Mouse (Mus musculus) cerebellum, adult 2 months (tissue): ENCODE results near the gene Olfr635. TPM values are rescaled to one million over a fixed set of nuclear protein-coding genes. Genes with fewer than 3 reads are reported as not detected.

Experiments used
- DNase-seq, 2 experiments: peaks; one replicate each; pipeline ENCODE4 v3.0.0; 2021
- H3K27ac ChIP-seq: fragments of 200-500 bp; 2 replicates; pipeline ENCODE4 v1.5.1; 2012; ENCODE audit warnings: low read length, control low read depth, inconsistent platforms; ENCODE audit not compliant: insufficient read depth
- H3K27me3 ChIP-seq: fragments of 200-500 bp; 2 replicates; pipeline ENCODE4 v1.6.1; 2012; ENCODE audit warnings: inconsistent platforms, mild to moderate bottlenecking, low read length, moderate library complexity; ENCODE audit not compliant: control insufficient read depth, insufficient read depth
- H3K4me1 ChIP-seq: fragments of 200-500 bp; 2 replicates; pipeline ENCODE4 v1.6.1; 2011; ENCODE audit warnings: low read length; ENCODE audit not compliant: control insufficient read depth, insufficient read depth
- H3K4me3 ChIP-seq: fragments of 200-500 bp; replicated peaks from 2 replicates; pipeline ENCODE3; 2011; ENCODE audit warnings: mild to moderate bottlenecking, low read depth, low read length, control low read depth; ENCODE audit not compliant: insufficient read depth
- CTCF ChIP-seq: fragments of 200-500 bp; IDR thresholded peaks from 2 replicates; pipeline ENCODE4 v1.5.1; 2011; ENCODE audit warnings: low read depth, mild to moderate bottlenecking, control low read depth, low read length, moderate library complexity, borderline replicate concordance; ENCODE audit not compliant: insufficient read depth
- POLR2A ChIP-seq: fragments of 200-500 bp; IDR thresholded peaks from 2 replicates; pipeline ENCODE4 v1.6.1; 2011; ENCODE audit warnings: low read length, control low read depth, borderline replicate concordance; ENCODE audit not compliant: insufficient read depth
- WGBS: fragments of 180-500 bp; shearing (Covaris S2); methylation state at CpG from one replicate; pipeline ENCODE4 v1.1.7; 2018; 5-methylcytosine and 5-hydroxymethylcytosine counted together
- polyA plus RNA-seq: library from polyadenylated mRNA; depleted of rRNA; stranded (reverse); fragments of >200 nt; gene quantifications from 2 replicates; pipeline ENCODE4 v1.2.3, GENCODE M21; 2012; rRNA removed

Olfr635 gene
- polyA plus RNA-seq, 1 experiment = not detected

DNA sequence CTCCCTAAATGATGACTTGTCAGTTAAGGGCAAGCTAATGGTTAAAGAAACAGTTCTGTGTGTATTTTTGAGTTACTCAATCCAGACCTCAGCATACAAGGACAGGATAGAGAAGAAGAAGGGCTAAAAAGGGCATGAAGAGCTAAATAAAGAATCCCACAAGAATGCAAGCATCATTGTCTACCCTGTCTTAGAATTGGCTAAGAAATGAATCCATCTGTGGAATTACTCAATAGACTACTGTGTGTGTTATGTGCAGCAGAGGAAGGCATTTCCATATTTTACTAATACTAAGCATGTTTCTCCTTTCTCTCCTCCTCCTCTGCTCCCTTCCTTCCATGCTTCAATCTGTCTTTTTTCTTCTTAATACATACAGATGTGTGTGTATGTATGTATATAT lies 28.2 kb downstream of the Olfr635 start:
- Histone ChIP-seq H3K4me3 (no peak overlapping the region), H3K4me1 (no peaks in the 10 kb centered on the region), H3K27me3 (no peaks in the 10 kb centered on the region), H3K27ac (no peak overlapping the region)
- no peak for TF ChIP-seq POLR2A
- TF ChIP-seq CTCF = no peak
- DNase-seq = no peak

DNA sequence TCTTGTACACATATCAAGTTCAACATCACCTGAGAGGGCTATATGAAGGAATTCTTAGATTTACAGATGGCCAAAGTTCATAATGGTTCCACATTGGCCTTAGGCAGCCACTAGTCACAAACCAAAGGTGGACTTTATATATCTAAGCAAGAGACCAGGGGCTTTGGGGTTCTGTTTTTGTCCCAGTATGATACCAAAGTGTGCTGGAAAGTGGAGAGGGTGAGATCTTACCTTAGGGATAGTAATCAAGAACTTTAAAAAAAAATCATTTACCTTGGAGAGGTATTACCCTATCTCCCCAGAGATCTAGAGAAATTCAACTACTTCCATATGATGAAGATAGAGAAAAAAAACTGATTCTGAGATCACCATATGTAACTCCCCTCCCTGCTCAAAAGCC lies 46.3 kb downstream of the Olfr635 start, which contains the start of gene Olfr639:
Olfr639 (minus strand) TSS at position 101 of the 400 bp plus-strand sequence.
- no peak for DNase-seq
- TF ChIP-seq CTCF = no peak
- TF ChIP-seq POLR2A = no peak
- Histone ChIP-seq H3K4me1 (no peaks in the 10 kb centered on the region), H3K4me3 (no peak within 1 kb of the TSS), H3K27me3 (no peaks in the 10 kb centered on the region), H3K27ac (no peak within 1 kb of the TSS)

DNA sequence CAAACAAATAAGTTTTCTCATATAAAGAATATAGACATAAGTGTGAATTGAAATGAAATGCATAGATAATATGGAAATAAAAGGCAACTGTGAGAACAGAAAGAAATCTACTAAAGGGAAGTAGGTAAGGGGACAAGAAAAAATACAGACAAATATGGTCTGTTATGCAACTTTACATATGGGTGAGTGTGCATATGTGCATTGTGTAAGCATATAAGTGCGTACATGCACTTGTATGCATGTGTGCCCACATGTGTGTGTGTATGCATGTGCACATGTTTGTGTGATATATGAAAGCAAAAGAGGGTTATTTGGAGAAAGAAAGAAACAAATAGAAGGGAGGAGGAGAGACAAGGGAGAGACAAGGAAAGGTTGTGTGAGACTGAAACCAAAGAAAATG lies 48.0 kb downstream of the Olfr635 start:
- H3K27me3 ChIP-seq = no peaks in the 10 kb centered on the region
- no peak overlapping the region for H3K4me3 ChIP-seq
- no peak overlapping the region for H3K27ac ChIP-seq
- H3K4me1 ChIP-seq = no peaks in the 10 kb centered on the region
- no peak for TF ChIP-seq POLR2A
- TF ChIP-seq CTCF = no peak
- DNase-seq = no peak
- WGBS = 71% methylated on average over 1 of the region's 1 CpGs

DNA sequence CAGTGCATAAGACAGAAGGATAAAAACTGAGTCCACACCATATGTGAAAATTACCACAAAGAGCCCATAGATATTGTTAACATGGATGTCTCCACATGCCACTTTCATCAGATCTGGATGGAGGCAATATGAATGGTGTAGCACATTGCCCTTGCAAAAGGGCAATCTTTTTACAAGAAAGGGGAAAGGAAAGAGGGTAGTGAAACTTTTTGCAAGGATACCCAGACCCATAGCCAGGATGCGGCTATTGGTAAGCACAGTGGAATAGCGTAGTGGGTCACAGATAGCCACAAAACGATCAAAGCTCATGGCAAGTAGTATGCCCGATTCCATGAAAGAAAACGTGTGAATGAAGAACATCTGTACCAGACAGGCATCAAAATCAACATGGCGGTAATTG lies 50.7 kb downstream of the Olfr635 start:
- DNase-seq = no peak
- H3K27ac ChIP-seq = no peak overlapping the region
- H3K4me1 ChIP-seq = no peaks in the 10 kb centered on the region
- TF ChIP-seq POLR2A = no peak
- TF ChIP-seq CTCF = no peak
- H3K27me3 ChIP-seq = no peaks in the 10 kb centered on the region
- WGBS = 94% methylated on average over 6 of the region's 6 CpGs
- no peak overlapping the region for H3K4me3 ChIP-seq

DNA sequence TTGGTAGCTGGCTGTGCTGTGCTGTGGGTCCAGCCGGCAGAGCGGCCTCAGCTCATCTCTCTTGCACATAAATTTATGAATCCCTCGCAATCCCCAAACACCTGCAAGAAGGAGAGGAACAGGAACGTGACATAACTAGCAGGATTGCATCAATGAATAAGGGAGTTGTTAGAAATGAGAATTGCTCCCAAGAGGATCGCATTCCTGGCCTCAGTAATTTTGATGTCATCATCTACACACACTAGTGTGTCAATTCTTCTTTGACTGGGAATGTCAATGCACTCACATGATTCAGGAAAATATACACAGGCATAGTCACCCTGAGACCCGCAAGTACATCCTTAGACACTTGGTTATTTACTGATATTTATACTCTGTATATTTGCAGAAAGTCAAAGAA lies 54.5 kb downstream of the Olfr635 start, which contains the start of gene Olfr640:
Olfr640 (minus strand) TSS at position 101 of the 400 bp plus-strand sequence.
- H3K27me3 ChIP-seq = no peaks in the 10 kb centered on the region
- WGBS = 74% methylated on average over 6 of the region's 6 CpGs
- no peak for DNase-seq
- no peaks in the 10 kb centered on the region for H3K4me1 ChIP-seq
- TF ChIP-seq CTCF = no peak
- TF ChIP-seq POLR2A = no peak
- H3K4me3 ChIP-seq = no peak within 1 kb of the TSS
- no peak within 1 kb of the TSS for H3K27ac ChIP-seq

GRCm38 (mm10) chr7:104026978-104027377 lies 56.0 kb downstream of the Olfr635 start:
- DNase-seq = no peak
- no peaks in the 10 kb centered on the region for H3K4me1 ChIP-seq
- H3K4me3 ChIP-seq = no peak overlapping the region
- WGBS = 68% methylated on average over 3 of the region's 3 CpGs
- no peak overlapping the region for H3K27ac ChIP-seq
- no peaks in the 10 kb centered on the region for H3K27me3 ChIP-seq
- TF ChIP-seq CTCF = no peak
- no peak for TF ChIP-seq POLR2A

DNA sequence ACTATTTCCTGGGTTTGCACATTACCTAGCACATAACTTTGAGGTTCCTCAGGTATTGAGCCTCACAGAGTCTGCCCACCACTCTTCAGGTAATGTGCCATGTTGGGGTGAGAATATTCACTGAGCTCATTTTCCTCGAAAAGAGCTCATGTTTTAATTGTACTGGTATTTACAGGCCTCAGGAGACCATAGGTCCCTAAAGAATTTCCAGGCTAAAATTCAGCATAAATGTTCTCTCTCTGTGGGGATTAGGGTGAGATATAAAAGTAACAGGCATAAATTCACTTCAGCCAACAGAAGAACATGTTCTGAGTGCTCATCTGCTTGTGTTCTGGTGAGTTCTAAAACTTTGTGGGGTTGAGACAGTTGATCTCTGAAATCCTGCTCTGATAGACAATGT lies 64.2 kb downstream of the Olfr635 start, which contains the start of gene Olfr641:
Olfr641 (plus strand) TSS at position 301 of the 400 bp plus-strand sequence.
- Histone ChIP-seq H3K4me3 (no peak within 1 kb of the TSS), H3K27ac (no peak within 1 kb of the TSS), H3K27me3 (no peaks in the 10 kb centered on the region), H3K4me1 (no peaks in the 10 kb centered on the region)
- DNase-seq = no peak
- TF ChIP-seq CTCF (no peak), POLR2A (no peak)
- WGBS = 57% methylated on average over 1 of the region's 1 CpGs

Other genes starting within 250 kb of the Olfr635 start
- not detected in 2 replicates for gene Olfr628, start 240.8 kb upstream of the Olfr635 start, polyA plus RNA-seq
- gene Olfr629, start 226.2 kb upstream of the Olfr635 start, polyA plus RNA-seq = not detected in 2 replicates
- gene Olfr630, start 213.8 kb upstream of the Olfr635 start, polyA plus RNA-seq = not detected in 2 replicates
- gene Olfr69, start 199.6 kb upstream of the Olfr635 start, polyA plus RNA-seq = not detected in 2 replicates
- not detected in 2 replicates for gene Olfr68, start 191.5 kb upstream of the Olfr635 start, polyA plus RNA-seq
- gene Olfr67, start 179.3 kb upstream of the Olfr635 start, polyA plus RNA-seq = not detected in 2 replicates
- 64.2 and 175 TPM in 2 replicates for gene Hbb-bt, start 157.2 kb upstream of the Olfr635 start, polyA plus RNA-seq
- 581 and 1,292 TPM in 2 replicates for gene Hbb-bs, start 143.1 kb upstream of the Olfr635 start, polyA plus RNA-seq
- gene Hbb-bh2, start 130.6 kb upstream of the Olfr635 start, polyA plus RNA-seq = not detected in 2 replicates
- 0.41 TPM in 1 of 2 replicates, not detected in the other for gene Hbb-bh1, start 128.0 kb upstream of the Olfr635 start, polyA plus RNA-seq
- gene Hbb-y, start 117.9 kb upstream of the Olfr635 start, polyA plus RNA-seq = 1.3 and 2.3 TPM in 2 replicates
- gene Olfr66, start 84.9 kb upstream of the Olfr635 start, polyA plus RNA-seq = not detected in 2 replicates
- gene Olfr64, start 76.7 kb upstream of the Olfr635 start, polyA plus RNA-seq = not detected in 2 replicates
- gene Olfr65, start 67.7 kb upstream of the Olfr635 start, polyA plus RNA-seq = not detected in 2 replicates
- gene Olfr631, start 42.3 kb upstream of the Olfr635 start, polyA plus RNA-seq = not detected in 2 replicates
- gene Olfr632, start 36.8 kb upstream of the Olfr635 start, polyA plus RNA-seq = not detected in 2 replicates
- gene Olfr633, start 26.7 kb upstream of the Olfr635 start, polyA plus RNA-seq = not detected in 2 replicates
- gene Olfr638, start 27.6 kb downstream of the Olfr635 start, polyA plus RNA-seq = not detected in 2 replicates
- gene Olfr639, start 46.2 kb downstream of the Olfr635 start, polyA plus RNA-seq = 0.02 TPM in 1 of 2 replicates, not detected in the other
- not detected in 2 replicates for gene Olfr640, start 54.4 kb downstream of the Olfr635 start, polyA plus RNA-seq
- not detected in 2 replicates for gene Olfr641, start 64.3 kb downstream of the Olfr635 start, polyA plus RNA-seq
- gene Olfr642, start 81.5 kb downstream of the Olfr635 start, polyA plus RNA-seq = not detected in 2 replicates
- gene 4930516K23Rik, start 90.3 kb downstream of the Olfr635 start, polyA plus RNA-seq = not detected in 2 replicates
- gene Olfr644, start 100.7 kb downstream of the Olfr635 start, polyA plus RNA-seq = not detected in 2 replicates
- not detected in 2 replicates for gene Olfr645, start 114.3 kb downstream of the Olfr635 start, polyA plus RNA-seq
- gene Olfr646, start 133.7 kb downstream of the Olfr635 start, polyA plus RNA-seq = not detected in 2 replicates
- not detected in 2 replicates for gene Ubqln5, start 158.7 kb downstream of the Olfr635 start, polyA plus RNA-seq
- gene Olfr643, start 166.3 kb downstream of the Olfr635 start, polyA plus RNA-seq = not detected in 2 replicates
- not detected in 2 replicates for gene Ubqln3, start 172.1 kb downstream of the Olfr635 start, polyA plus RNA-seq
- gene Ubqlnl, start 179.4 kb downstream of the Olfr635 start, polyA plus RNA-seq = not detected in 2 replicates
- 0.06 and 0.18 TPM in 2 replicates for gene Olfm5, start 193.7 kb downstream of the Olfr635 start, polyA plus RNA-seq
- gene Olfr648, start 212.2 kb downstream of the Olfr635 start, polyA plus RNA-seq = 0.18 and 0.24 TPM in 2 replicates
- not detected in 2 replicates for gene Olfr649, start 224.8 kb downstream of the Olfr635 start, polyA plus RNA-seq
- gene Trim6, start 247.6 kb downstream of the Olfr635 start, polyA plus RNA-seq = 0.55 and 0.56 TPM in 2 replicates